In the genomic region with DNA sequence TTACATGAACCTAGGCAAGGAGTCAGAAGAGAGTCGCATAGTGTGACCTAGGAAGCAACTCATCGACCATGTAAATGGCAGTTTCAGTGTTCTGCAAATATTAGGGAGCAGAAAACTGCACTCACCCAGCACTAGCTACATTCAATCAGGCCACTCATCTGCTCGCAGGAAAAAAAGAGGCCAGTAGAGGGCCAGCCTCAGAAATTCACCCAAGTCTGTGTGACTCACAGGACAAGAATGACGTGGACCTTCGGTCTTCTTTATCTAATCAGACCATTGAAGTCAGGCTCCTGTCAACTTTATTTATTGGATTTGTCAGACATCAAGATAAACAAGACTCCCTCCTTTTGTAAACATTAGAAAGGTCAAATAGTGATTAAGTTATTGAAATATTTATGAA, we compare ENCODE assay signal across 14 mouse cellular contexts.
A peak's percentile ranks its signal among the peaks of the same experiment; 100 is the strongest.
DNase-seq lines count a peak whose midpoint lies in the region; ATAC-seq and TF ChIP-seq lines count a peak whose summit lies in the region.
"Had no signal": no experiment of that assay in that cellular context is flagged by ENCODE, and none has a peak within 500 bp of the region (broad histone marks: within the 10 kb centered on the region; RNA-seq: fewer than 3 reads in every experiment).

No protein-coding gene starts in this region.

- no peaks in the 10 kb centered on the region for H3K9me3 ChIP-seq in forebrain, postnatal 0 days (ENCODE audit: low read length)
- no peaks in the 10 kb centered on the region for H3K9me3 ChIP-seq in forebrain, embryonic 10.5 days
- H3K9me3 ChIP-seq in midbrain, embryonic 11.5 days (ENCODE audit: control insufficient read depth, low read length) = no peaks in the 10 kb centered on the region
- H3K9me3 ChIP-seq in midbrain, embryonic 16.5 days (replicated peaks; ENCODE audit: control insufficient read depth, low read length, poor library complexity, severe bottlenecking) = no peaks in the 10 kb centered on the region
- no peaks in the 10 kb centered on the region for H3K9me3 ChIP-seq in midbrain, postnatal 0 days (ENCODE audit: low read length)
- H3K9me3 ChIP-seq: hindbrain, embryonic 12.5 days; liver, embryonic 15.5 days; stomach, embryonic 15.5 days had no signal

- no peak overlapping the region for H3K9ac ChIP-seq in forebrain, postnatal 0 days
- H3K9ac ChIP-seq in midbrain, embryonic 11.5 days (ENCODE audit: low read length) = no peak overlapping the region
- H3K9ac ChIP-seq in midbrain, embryonic 16.5 days (ENCODE audit: low read depth, low read length) = no peak overlapping the region
- no peak overlapping the region for H3K9ac ChIP-seq in midbrain, postnatal 0 days (replicated peaks; ENCODE audit: low read length, poor library complexity, severe bottlenecking)
- H3K9ac ChIP-seq: hindbrain, embryonic 12.5 days; liver, embryonic 15.5 days; stomach, embryonic 15.5 days had no signal

- no peaks in the 10 kb centered on the region for H3K27me3 ChIP-seq in forebrain, postnatal 0 days (ENCODE audit: insufficient read depth, low read length)
- H3K27me3 ChIP-seq in forebrain, embryonic 10.5 days (ENCODE audit: poor library complexity, severe bottlenecking) = no peaks in the 10 kb centered on the region
- no peaks in the 10 kb centered on the region for H3K27me3 ChIP-seq in midbrain, embryonic 11.5 days (ENCODE audit: control insufficient read depth, insufficient read depth, low read length)
- no peaks in the 10 kb centered on the region for H3K27me3 ChIP-seq in midbrain, embryonic 16.5 days (ENCODE audit: control insufficient read depth, insufficient read depth, low read depth, low read length)
- no peaks in the 10 kb centered on the region for H3K27me3 ChIP-seq in midbrain, postnatal 0 days (ENCODE audit: insufficient read depth, low read length)
- H3K27me3 ChIP-seq: hindbrain, embryonic 12.5 days; liver, embryonic 15.5 days; stomach, embryonic 15.5 days had no signal

- peak; percentile 43; the same call in 1 of the 2 replicates for TF ChIP-seq CTCF in forebrain, postnatal 0 days (IDR thresholded peaks at IDR 0.05; ENCODE audit: low read depth)
- TF ChIP-seq CTCF in midbrain, postnatal 0 days (IDR thresholded peaks at IDR 0.05) = peak; percentile 49

- WGBS in forebrain, postnatal 0 days = 56% methylated on average over 5 of the region's 5 CpGs
- 66% methylated on average over 5 of the region's 5 CpGs for WGBS in forebrain, embryonic 10.5 days
- 59% methylated on average over 5 of the region's 5 CpGs for WGBS in midbrain, embryonic 11.5 days
- 62% methylated on average over 5 of the region's 5 CpGs for WGBS in midbrain, embryonic 16.5 days
- 59% methylated on average over 5 of the region's 5 CpGs for WGBS in midbrain, postnatal 0 days

- DNase-seq in forebrain, postnatal 0 days = peak; percentile 8
- DNase-seq in forebrain, embryonic 10.5 days (ENCODE audit: extremely low spot score, low spot score) = no peak
- peak; percentile 84 for DNase-seq in midbrain, embryonic 11.5 days (ENCODE audit: low spot score, missing footprints)
- peak; percentile 58 for DNase-seq in adrenal gland, postnatal 14 days
- DNase-seq in midbrain, postnatal 0 days (ENCODE audit: low spot score) = peak; percentile 6
- DNase-seq in lung, postnatal 4 days = no peak
- DNase-seq: cerebellum, adult 8-10 months; heart, adult 2 months had no signal

- H3K4me1 ChIP-seq in forebrain, postnatal 0 days (ENCODE audit: insufficient read depth) = no peaks in the 10 kb centered on the region
- H3K4me1 ChIP-seq in forebrain, embryonic 10.5 days = no peaks in the 10 kb centered on the region
- no peaks in the 10 kb centered on the region for H3K4me1 ChIP-seq in midbrain, embryonic 11.5 days (ENCODE audit: control insufficient read depth, insufficient read depth, low read length)
- H3K4me1 ChIP-seq in midbrain, embryonic 16.5 days (ENCODE audit: control insufficient read depth, insufficient read depth, low read length) = no peaks in the 10 kb centered on the region
- no peaks in the 10 kb centered on the region for H3K4me1 ChIP-seq in midbrain, postnatal 0 days (ENCODE audit: insufficient read depth, low read length)
- H3K4me1 ChIP-seq: hindbrain, embryonic 12.5 days; liver, embryonic 15.5 days; stomach, embryonic 15.5 days had no signal

- no peaks in the 10 kb centered on the region for H3K36me3 ChIP-seq in forebrain, postnatal 0 days (ENCODE audit: insufficient read depth)
- H3K36me3 ChIP-seq in forebrain, embryonic 10.5 days (replicated peaks) = no peaks in the 10 kb centered on the region
- no peaks in the 10 kb centered on the region for H3K36me3 ChIP-seq in midbrain, embryonic 11.5 days (ENCODE audit: control insufficient read depth, insufficient read depth, low read length)
- no peaks in the 10 kb centered on the region for H3K36me3 ChIP-seq in midbrain, embryonic 16.5 days (ENCODE audit: control insufficient read depth, insufficient read depth, low read length)
- no peaks in the 10 kb centered on the region for H3K36me3 ChIP-seq in midbrain, postnatal 0 days (ENCODE audit: insufficient read depth, low read length)
- H3K36me3 ChIP-seq: hindbrain, embryonic 12.5 days; liver, embryonic 15.5 days; stomach, embryonic 15.5 days had no signal

- no peak overlapping the region for H3K4me2 ChIP-seq in forebrain, postnatal 0 days (ENCODE audit: low read depth)
- H3K4me2 ChIP-seq in midbrain, embryonic 11.5 days = no peak overlapping the region
- H3K4me2 ChIP-seq in midbrain, embryonic 16.5 days (ENCODE audit: low read length) = no peak overlapping the region
- no peak overlapping the region for H3K4me2 ChIP-seq in midbrain, postnatal 0 days (ENCODE audit: low read depth, low read length, poor library complexity, severe bottlenecking)
- H3K4me2 ChIP-seq: hindbrain, embryonic 12.5 days; liver, embryonic 15.5 days; stomach, embryonic 15.5 days had no signal

- no peak overlapping the region for H3K4me3 ChIP-seq in forebrain, postnatal 0 days (ENCODE audit: low read depth, low read length)
- H3K4me3 ChIP-seq in forebrain, embryonic 10.5 days = no peak overlapping the region
- no peak overlapping the region for H3K4me3 ChIP-seq in midbrain, embryonic 11.5 days (ENCODE audit: low read depth, low read length)
- no peak overlapping the region for H3K4me3 ChIP-seq in midbrain, embryonic 16.5 days (ENCODE audit: low read depth, low read length)
- no peak overlapping the region for H3K4me3 ChIP-seq in midbrain, postnatal 0 days (ENCODE audit: low read depth, low read length)
- H3K4me3 ChIP-seq: heart, adult 2 months; hindbrain, embryonic 12.5 days; liver, embryonic 15.5 days; stomach, embryonic 15.5 days had no signal

- no peak overlapping the region for H3K27ac ChIP-seq in forebrain, postnatal 0 days (ENCODE audit: low read depth, low read length)
- no peak overlapping the region for H3K27ac ChIP-seq in forebrain, embryonic 10.5 days
- no peak overlapping the region for H3K27ac ChIP-seq in midbrain, embryonic 11.5 days (ENCODE audit: low read depth, low read length)
- no peak overlapping the region for H3K27ac ChIP-seq in midbrain, embryonic 16.5 days (ENCODE audit: low read length)
- no peak overlapping the region for H3K27ac ChIP-seq in midbrain, postnatal 0 days (ENCODE audit: low read depth, low read length)
- H3K27ac ChIP-seq: heart, adult 2 months; hindbrain, embryonic 12.5 days; liver, embryonic 15.5 days; stomach, embryonic 15.5 days had no signal

- ATAC-seq in forebrain, postnatal 0 days = no peak
- peak; percentile 72 for ATAC-seq in midbrain, embryonic 11.5 days (ENCODE audit: low FRiP score)
- ATAC-seq in midbrain, embryonic 16.5 days = no peak
- no peak for ATAC-seq in midbrain, postnatal 0 days (ENCODE audit: low FRiP score)
- ATAC-seq in megakaryocyte, adult 5-6 weeks (ENCODE audit: poor library complexity, severe bottlenecking) = no peak
- ATAC-seq: CD4-positive, CD25-positive, alpha-beta regulatory T cell, adult 4 months had no signal

Comparison
In these comparisons a context has a peak if more than half of its experiments do, and no peak if none do; other contexts are left out.
1. DNase-seq: peak in forebrain, postnatal 0 days (single experiment), midbrain, embryonic 11.5 days (single experiment), adrenal gland, postnatal 14 days (single experiment) and midbrain, postnatal 0 days (single experiment); none in forebrain, embryonic 10.5 days (single experiment) and lung, postnatal 4 days (0 of 2).